Mouse (Mus musculus): ENCODE data around the gene Sass6. TPM values are rescaled to one million over a fixed set of nuclear protein-coding genes. Genes with fewer than 3 reads are reported as not detected.

Sass6 gene
- polyA plus RNA-seq, 1 experiment from 2014 or later: 30.9 TPM

DNA sequence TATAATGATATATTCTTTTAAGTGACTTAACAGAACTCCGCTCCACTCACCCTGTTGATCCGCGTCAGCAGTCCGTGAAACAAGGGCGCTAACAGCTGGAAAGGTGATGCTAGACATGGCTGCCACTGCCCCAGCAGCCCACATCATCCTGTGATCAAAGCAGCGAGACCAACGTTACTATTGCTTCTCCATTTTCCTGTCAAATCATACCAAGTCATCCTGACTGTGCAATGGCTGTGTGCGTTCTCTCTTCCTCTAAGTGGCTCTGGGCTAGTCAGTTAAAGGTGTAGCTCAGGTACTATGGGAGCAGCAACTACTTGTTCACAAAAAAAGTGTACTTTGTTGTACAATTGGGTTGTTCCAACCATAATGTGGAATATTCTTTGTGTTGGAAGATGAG lies 40.1 kb downstream of the Sass6 start:
- WGBS: 94% methylated on average over 8 of the region's 8 CpGs
- no peaks in the 10 kb centered on the region for H3K9me3 ChIP-seq
- H3K27ac ChIP-seq: no peak overlapping the region
- no peak for ATAC-seq (ENCODE audit: insufficient number of reproducible peaks, insufficient read depth, low FRiP score, low TSS enrichment)
- peaks cover 69% of the 10 kb centered on the region for H3K36me3 ChIP-seq
- H3K27me3 ChIP-seq: no peaks in the 10 kb centered on the region
- no peak overlapping the region for H3K4me2 ChIP-seq (replicated peaks)
- H3K9ac ChIP-seq: no peak overlapping the region
- H3K4me3 ChIP-seq: no peak overlapping the region
- no peaks in the 10 kb centered on the region for H3K4me1 ChIP-seq

DNA sequence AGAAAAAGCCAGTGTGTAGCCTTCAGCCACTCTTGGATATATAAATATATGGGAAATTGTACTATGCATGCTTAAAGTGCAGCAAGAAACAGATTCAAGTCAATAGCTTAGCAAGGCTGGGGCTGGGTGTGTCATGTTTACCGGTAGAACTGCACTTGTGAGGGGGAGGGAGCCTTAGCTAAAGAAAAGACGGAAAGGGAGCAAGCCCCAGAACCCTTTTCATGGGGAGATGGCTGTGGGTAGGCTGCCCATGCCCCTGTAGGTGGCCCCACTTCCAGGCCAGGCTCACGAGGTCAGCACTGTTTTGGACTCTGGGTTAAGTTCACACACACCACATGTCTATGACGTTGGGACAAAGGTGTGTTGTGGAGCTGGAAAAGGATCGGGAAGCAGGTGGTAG lies 41.0 kb downstream of the Sass6 start:
- H3K4me3 ChIP-seq: no peak overlapping the region
- 70% methylated on average over 5 of the region's 5 CpGs for WGBS
- no peaks in the 10 kb centered on the region for H3K4me1 ChIP-seq
- H3K27me3 ChIP-seq: no peaks in the 10 kb centered on the region
- H3K36me3 ChIP-seq: peaks cover 72% of the 10 kb centered on the region
- no peaks in the 10 kb centered on the region for H3K9me3 ChIP-seq
- no peak overlapping the region for H3K9ac ChIP-seq
- H3K4me2 ChIP-seq (replicated peaks): no peak overlapping the region
- no peak for ATAC-seq (ENCODE audit: insufficient number of reproducible peaks, insufficient read depth, low FRiP score, low TSS enrichment)
- no peak overlapping the region for H3K27ac ChIP-seq

DNA sequence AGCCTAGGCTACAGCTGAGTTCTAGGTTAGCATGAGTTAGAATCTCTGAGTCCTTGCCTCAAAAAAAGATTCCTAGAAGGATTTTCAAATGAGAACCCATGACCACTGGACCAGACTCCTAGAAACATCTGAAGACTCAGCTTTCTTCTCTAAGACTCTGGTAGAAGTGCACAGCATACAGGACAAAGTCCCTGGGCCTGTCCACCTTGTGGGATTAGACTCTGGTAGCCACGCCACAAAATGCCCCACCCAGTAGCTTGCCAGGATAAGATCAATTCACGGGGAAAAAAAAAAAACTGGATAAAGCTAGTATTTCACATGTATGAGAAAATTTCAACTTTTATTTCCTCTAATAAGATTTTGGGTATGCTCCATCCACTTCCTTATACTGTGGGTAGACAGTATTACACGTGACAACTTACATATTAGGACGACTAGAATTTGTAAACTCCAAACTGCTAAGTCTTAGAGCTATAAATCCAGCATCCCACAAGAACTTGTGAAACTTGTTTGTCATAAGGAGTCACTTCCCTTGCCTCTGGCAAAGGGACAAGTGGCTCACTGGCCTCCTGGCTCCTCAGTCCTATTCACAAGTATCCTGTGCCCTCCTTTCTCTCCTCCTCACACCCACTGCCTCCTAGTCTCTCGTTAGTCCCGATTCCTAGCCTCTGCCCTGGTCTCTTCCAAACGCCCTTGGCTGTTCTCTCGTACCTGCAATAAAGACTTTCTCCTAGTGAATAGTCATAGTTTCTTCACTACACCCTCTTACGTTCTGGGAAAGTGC lies 43.1 kb downstream of the Sass6 start:
- Histone ChIP-seq H3K27me3 (no peaks in the 10 kb centered on the region), H3K36me3 (peaks cover 79% of the 10 kb centered on the region), H3K9ac (no peak overlapping the region), H3K4me3 (no peak overlapping the region), H3K4me2 (replicated peaks) (no peak overlapping the region), H3K27ac (no peak overlapping the region), H3K9me3 (no peaks in the 10 kb centered on the region), H3K4me1 (no peaks in the 10 kb centered on the region)
- 88% methylated on average over 9 of the region's 9 CpGs for WGBS
- no peak for ATAC-seq (ENCODE audit: insufficient number of reproducible peaks, insufficient read depth, low FRiP score, low TSS enrichment)

DNA sequence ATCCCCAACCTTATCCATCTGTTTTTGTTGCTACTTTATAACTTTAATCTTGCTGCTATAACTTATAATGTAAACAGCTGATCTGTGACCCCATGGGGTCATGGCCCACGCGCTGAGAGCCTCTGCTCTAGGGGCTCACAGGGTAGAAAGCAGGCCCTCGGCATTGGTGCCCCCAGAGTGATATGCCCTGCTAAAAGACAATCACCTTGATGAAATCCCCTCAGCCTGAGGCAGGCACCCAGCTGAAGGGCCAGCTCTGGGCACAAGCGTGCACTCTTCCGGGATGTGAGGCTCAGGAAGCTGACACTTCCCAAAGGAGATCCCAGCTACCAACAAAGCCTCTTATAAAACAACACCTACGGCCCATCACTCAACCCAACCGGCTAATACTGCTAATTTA lies 43.8 kb downstream of the Sass6 start:
- Histone ChIP-seq H3K9ac (no peak overlapping the region), H3K4me2 (replicated peaks) (no peak overlapping the region), H3K4me1 (no peaks in the 10 kb centered on the region), H3K4me3 (no peak overlapping the region), H3K36me3 (peaks cover 86% of the 10 kb centered on the region), H3K27ac (no peak overlapping the region), H3K9me3 (no peaks in the 10 kb centered on the region), H3K27me3 (no peaks in the 10 kb centered on the region)
- no peak for ATAC-seq (ENCODE audit: insufficient number of reproducible peaks, insufficient read depth, low FRiP score, low TSS enrichment)
- WGBS: 87% methylated on average over 7 of the region's 7 CpGs

DNA sequence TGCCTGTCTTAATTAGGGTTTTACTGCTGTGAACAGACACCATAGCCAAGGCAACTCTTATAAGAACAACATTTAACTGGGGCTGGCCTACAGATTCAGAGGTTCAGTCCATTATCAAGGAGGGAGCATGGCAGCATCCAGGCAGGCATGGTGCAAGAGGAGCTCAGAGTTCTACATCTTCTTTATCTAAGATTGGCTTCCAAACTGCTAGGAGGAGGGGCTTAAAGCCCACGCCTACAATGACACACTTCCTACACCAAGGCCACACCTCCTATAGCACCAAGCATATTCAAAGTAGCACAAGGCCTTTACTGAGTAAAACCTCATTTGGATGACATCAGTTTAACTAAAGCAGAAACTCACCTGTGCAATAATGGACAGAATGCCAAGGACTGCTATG lies 45.2 kb downstream of the Sass6 start:
- Histone ChIP-seq H3K36me3 (peaks cover 75% of the 10 kb centered on the region), H3K9ac (no peak overlapping the region), H3K4me3 (no peak overlapping the region), H3K4me1 (no peaks in the 10 kb centered on the region), H3K9me3 (no peaks in the 10 kb centered on the region), H3K27me3 (no peaks in the 10 kb centered on the region), H3K4me2 (replicated peaks) (no peak overlapping the region), H3K27ac (no peak overlapping the region)
- 86% methylated on average over 1 of the region's 1 CpGs for WGBS
- no peak for ATAC-seq (ENCODE audit: insufficient number of reproducible peaks, insufficient read depth, low FRiP score, low TSS enrichment)

DNA sequence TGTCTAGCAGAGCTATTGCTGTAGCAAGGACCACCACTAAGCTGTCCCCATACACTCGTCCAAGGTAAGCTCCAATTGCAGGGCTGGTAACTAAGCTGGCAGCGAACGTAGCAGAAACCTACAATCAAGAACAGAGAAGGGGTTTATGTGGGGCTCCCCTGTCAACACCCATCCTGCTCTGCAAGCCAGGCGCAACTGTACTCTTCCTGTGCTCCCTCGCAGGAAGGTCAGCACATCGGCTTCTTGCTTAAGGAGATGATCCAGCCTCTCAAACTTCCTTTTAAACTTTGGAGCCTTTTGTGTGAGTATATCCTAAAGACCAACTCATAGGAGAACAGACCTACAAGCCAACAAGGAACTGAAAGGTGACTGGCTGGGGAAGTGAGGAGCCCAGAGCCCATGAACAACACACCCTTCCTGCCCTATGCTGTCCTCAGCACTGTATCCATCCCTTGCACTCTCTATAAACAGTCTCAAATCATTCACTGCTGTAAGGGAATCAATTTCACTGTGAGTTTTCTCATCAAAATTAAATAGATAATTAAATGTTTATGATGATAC lies 47.1 kb downstream of the Sass6 start:
- Histone ChIP-seq H3K27me3 (no peaks in the 10 kb centered on the region), H3K9ac (no peak overlapping the region), H3K4me1 (no peaks in the 10 kb centered on the region), H3K4me3 (no peak overlapping the region), H3K36me3 (peaks cover 69% of the 10 kb centered on the region), H3K27ac (no peak overlapping the region), H3K9me3 (no peaks in the 10 kb centered on the region), H3K4me2 (replicated peaks) (no peak overlapping the region)
- no peak for ATAC-seq (ENCODE audit: insufficient number of reproducible peaks, insufficient read depth, low FRiP score, low TSS enrichment)
- WGBS: 92% methylated on average over 6 of the region's 6 CpGs

DNA sequence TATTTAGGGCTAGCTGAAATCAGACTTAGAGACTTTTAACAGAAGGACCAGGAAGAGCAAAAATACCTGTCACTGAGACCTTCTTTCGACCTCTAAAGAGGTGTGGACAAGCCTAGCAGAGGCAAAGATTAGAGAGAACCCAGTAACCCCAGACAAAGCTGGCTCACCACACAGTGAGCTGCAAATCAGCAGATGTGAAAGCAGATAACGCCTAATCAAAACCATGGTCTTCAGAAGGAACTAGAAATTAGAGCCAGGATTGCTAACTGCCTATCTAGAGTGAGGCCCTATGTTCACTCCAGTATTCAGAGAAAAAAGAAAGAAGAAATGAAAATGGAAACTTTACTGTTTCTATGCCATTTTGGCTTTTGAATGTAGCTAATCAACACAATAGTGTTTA lies 47.6 kb downstream of the Sass6 start:
- H3K9ac ChIP-seq: no peak overlapping the region
- H3K4me1 ChIP-seq: no peaks in the 10 kb centered on the region
- H3K36me3 ChIP-seq: peaks cover 66% of the 10 kb centered on the region
- no peak for ATAC-seq (ENCODE audit: insufficient number of reproducible peaks, insufficient read depth, low FRiP score, low TSS enrichment)
- WGBS: 80% methylated on average over 2 of the region's 2 CpGs
- H3K27ac ChIP-seq: no peak overlapping the region
- no peak overlapping the region for H3K4me3 ChIP-seq
- H3K4me2 ChIP-seq (replicated peaks): no peak overlapping the region
- no peaks in the 10 kb centered on the region for H3K9me3 ChIP-seq
- H3K27me3 ChIP-seq: no peaks in the 10 kb centered on the region

DNA sequence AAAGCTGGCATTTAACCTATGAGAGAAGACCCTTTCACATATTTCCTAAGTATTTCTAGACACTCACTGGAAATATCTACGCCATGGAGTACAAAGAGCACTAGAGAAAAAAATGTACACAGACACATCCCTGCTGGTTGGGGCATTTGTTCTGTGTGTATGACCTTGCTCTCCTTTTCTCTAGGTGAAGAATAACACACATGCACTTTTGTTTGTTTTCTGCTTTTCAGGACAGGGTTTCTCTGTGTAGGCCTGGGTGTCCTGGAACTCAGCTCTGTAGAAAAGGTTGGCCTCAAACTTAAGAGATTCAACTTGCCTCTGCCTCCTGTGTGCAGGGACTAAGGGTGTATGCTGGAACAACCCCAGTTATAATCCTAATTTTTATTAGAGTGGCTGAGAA lies 51.6 kb downstream of the Sass6 start:
- Histone ChIP-seq H3K9me3 (no peaks in the 10 kb centered on the region), H3K4me1 (no peaks in the 10 kb centered on the region), H3K9ac (no peak overlapping the region), H3K36me3 (peaks cover 50% of the 10 kb centered on the region), H3K4me3 (no peak overlapping the region), H3K27me3 (no peaks in the 10 kb centered on the region), H3K27ac (no peak overlapping the region), H3K4me2 (replicated peaks) (no peak overlapping the region)
- ATAC-seq (ENCODE audit: insufficient number of reproducible peaks, insufficient read depth, low FRiP score, low TSS enrichment): no peak
- WGBS: 89% methylated on average over 1 of the region's 1 CpGs

DNA sequence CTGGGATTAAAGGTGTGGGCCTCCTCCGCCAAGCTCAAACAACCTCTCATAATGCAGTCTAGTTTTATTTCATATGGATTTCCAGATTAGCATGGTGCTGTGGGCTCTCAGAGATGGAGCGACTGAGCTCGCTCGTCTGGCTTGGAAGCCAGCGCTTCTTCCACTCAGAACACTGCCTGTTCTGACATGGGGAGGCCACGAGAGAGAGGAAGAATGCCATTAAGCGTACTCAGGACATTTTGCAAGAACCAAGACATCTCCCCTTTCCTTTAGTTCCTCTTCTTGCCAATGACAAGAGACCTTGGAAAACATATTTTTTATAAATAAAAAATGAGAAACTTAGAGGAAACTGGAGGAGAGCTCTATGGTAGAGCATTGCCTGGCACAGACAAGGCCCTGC lies 54.0 kb downstream of the Sass6 start:
- Histone ChIP-seq H3K9ac (no peak overlapping the region), H3K4me2 (replicated peaks) (no peak overlapping the region), H3K9me3 (no peaks in the 10 kb centered on the region), H3K36me3 (peaks cover 31% of the 10 kb centered on the region), H3K27ac (no peak overlapping the region), H3K4me3 (no peak overlapping the region), H3K27me3 (no peaks in the 10 kb centered on the region), H3K4me1 (no peaks in the 10 kb centered on the region)
- WGBS: 90% methylated on average over 7 of the region's 7 CpGs
- ATAC-seq (ENCODE audit: insufficient number of reproducible peaks, insufficient read depth, low FRiP score, low TSS enrichment): no peak

DNA sequence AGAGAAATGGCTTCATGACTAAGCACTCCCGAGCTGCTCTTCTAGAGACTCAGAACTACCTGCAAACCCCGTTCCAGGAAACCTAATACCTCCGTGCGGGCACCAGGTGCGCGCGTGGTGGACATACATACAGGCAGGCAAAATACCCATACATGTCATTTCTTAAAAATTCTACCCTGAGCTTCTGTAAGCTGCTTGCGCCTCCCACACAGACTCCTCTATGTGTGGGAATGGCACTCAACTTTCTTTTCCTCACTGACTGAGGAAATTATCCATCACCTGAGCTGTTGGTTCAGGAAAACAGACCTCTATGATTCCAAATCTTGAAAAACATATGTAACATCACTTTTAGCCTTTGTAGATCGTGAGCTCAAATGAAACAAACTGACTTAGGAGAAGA lies 55.9 kb downstream of the Sass6 start:
- Histone ChIP-seq H3K36me3 (peaks cover 24% of the 10 kb centered on the region), H3K9me3 (no peaks in the 10 kb centered on the region), H3K4me3 (no peak overlapping the region), H3K4me2 (replicated peaks) (no peak overlapping the region), H3K27me3 (no peaks in the 10 kb centered on the region), H3K27ac (no peak overlapping the region), H3K4me1 (no peaks in the 10 kb centered on the region), H3K9ac (no peak overlapping the region)
- WGBS: 94% methylated on average over 9 of the region's 9 CpGs
- no peak for ATAC-seq (ENCODE audit: insufficient number of reproducible peaks, insufficient read depth, low FRiP score, low TSS enrichment)

DNA sequence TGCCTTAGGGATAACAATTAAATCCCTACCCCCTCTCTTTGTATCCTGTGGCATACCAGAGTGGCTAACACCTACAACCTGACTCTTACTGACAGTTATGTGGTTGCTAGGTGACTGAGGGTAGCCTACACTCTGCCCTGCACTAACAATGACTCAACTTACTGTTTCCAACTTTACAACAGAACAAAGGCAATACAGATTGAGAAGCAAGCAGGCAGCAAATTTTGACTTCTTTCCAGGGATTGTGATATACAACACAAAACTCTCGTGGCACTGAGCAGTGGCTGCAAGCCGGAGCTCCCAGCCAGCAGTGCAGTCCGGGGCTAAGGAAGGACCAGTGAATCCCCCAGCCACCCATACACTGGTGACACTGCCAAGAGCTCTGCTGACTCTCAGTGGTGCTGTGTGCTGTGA lies 57.3 kb downstream of the Sass6 start:
- no peaks in the 10 kb centered on the region for H3K9me3 ChIP-seq
- ATAC-seq (ENCODE audit: insufficient number of reproducible peaks, insufficient read depth, low FRiP score, low TSS enrichment): no peak
- 79% methylated on average over 3 of the region's 3 CpGs for WGBS
- H3K27me3 ChIP-seq: no peaks in the 10 kb centered on the region
- H3K4me2 ChIP-seq (replicated peaks): no peak overlapping the region
- H3K36me3 ChIP-seq: peaks cover 19% of the 10 kb centered on the region; the same call in 1 of the 2 replicates
- H3K9ac ChIP-seq: no peak overlapping the region
- no peak overlapping the region for H3K4me3 ChIP-seq
- H3K27ac ChIP-seq: no peak overlapping the region
- H3K4me1 ChIP-seq: no peaks in the 10 kb centered on the region

DNA sequence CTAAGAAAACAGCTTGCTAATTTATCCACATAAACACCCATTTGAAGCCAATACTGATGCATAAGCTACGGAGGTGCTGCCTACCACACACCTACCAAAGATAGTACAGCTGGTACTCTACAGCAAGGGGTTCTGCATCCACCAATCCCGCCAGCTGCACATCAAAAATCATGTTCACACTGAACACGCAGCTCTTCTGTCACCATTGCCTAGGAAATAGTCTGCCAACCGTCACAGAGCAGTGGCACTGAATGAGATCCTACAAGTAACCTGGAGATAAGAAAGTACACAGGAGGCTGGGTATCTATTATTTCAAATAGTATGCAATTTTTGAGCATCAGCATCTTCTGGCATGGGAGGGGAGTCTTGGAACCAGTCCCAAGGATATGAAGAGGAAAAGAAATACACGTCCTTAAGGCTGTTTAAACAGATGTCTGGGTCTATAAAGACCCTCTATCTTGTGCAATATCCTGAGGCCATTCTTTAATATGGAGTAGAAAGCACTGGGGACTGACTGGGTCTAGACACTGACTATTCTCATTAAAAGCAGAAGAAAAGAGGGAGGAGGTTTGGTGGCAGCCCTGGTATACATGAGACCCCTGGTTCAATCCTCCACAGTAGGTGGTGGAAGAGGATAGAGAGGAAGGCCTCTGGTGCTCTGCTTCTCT lies 58.6 kb downstream of the Sass6 start:
- ATAC-seq (ENCODE audit: insufficient number of reproducible peaks, insufficient read depth, low FRiP score, low TSS enrichment): no peak
- Histone ChIP-seq H3K27ac (no peak overlapping the region), H3K36me3 (0 out of 2 replicates have a peak, but pooled peaks cover 14% of the 10 kb centered on the region), H3K9me3 (no peaks in the 10 kb centered on the region), H3K9ac (no peak overlapping the region), H3K4me1 (no peaks in the 10 kb centered on the region), H3K27me3 (no peaks in the 10 kb centered on the region), H3K4me2 (replicated peaks) (no peak overlapping the region), H3K4me3 (no peak overlapping the region)
- 79% methylated on average over 5 of the region's 5 CpGs for WGBS

All from embryonic facial prominence, embryonic 12.5 days (tissue).